Mouse (Mus musculus): ENCODE results near the gene Fuz. TPM values are rescaled to one million over a fixed set of nuclear protein-coding genes. Genes with fewer than 3 reads are reported as not detected.

The Fuz gene
- polyA plus RNA-seq, 1 experiment from 2014 or later: 4.6 TPM

GRCm38 (mm10) chr7:44890180-44890579 is 5.7 kb upstream of the Fuz start:
- H3K79me2 ChIP-seq (ENCODE audit: inconsistent target): peaks cover 38% of the 10 kb centered on the region
- 92% methylated on average over 5 of the region's 7 CpGs for WGBS (ENCODE audit: missing documents)
- no peak overlapping the region for H3K27ac ChIP-seq
- peaks cover 3% of the 10 kb centered on the region; the same call in 1 of the 2 replicates for H3K36me3 ChIP-seq (ENCODE audit: inconsistent target)
- H3K4me3 ChIP-seq (ENCODE audit: inconsistent target): no peak overlapping the region

- Histone ChIP-seq H3K27ac (no peak overlapping the region), H3K4me3 (ENCODE audit: inconsistent target) (no peak overlapping the region), H3K79me2 (ENCODE audit: inconsistent target) (peaks cover 38% of the 10 kb centered on the region), H3K36me3 (ENCODE audit: inconsistent target) (no peaks in the 10 kb centered on the region; the same call in 1 of the 2 replicates)
- WGBS (ENCODE audit: missing documents): 91% methylated on average over 4 of the region's 4 CpGs
Observed at GRCm38 (mm10) chr7:44890737-44891136, 5.1 kb upstream of the Fuz start.

- H3K36me3 ChIP-seq (ENCODE audit: inconsistent target): no peaks in the 10 kb centered on the region
- H3K27ac ChIP-seq: peak overlapping the region; percentile 41
- 24% methylated on average over 6 of the region's 6 CpGs for WGBS (ENCODE audit: missing documents)
- peaks cover 38% of the 10 kb centered on the region for H3K79me2 ChIP-seq (ENCODE audit: inconsistent target)
- H3K4me3 ChIP-seq (ENCODE audit: inconsistent target): peak overlapping the region; percentile 95
Observed at GRCm38 (mm10) chr7:44891611-44892010, 4.3 kb upstream of the Fuz start.

GRCm38 (mm10) chr7:44892276-44892921 is 3.5 kb upstream of the Fuz start, which contains the start of gene Med25:
Med25 (minus strand) TSS chr7:44892712.
- Histone ChIP-seq H3K36me3 (ENCODE audit: inconsistent target) (no peaks in the 10 kb centered on the region), H3K4me3 (ENCODE audit: inconsistent target) (peak within 1 kb of the TSS; percentile 95), H3K27ac (peak within 1 kb of the TSS; percentile 94), H3K79me2 (ENCODE audit: inconsistent target) (peaks cover 38% of the 10 kb centered on the region)
- under 1% methylated on average over 56 of the region's 56 CpGs for WGBS (ENCODE audit: missing documents)

- Histone ChIP-seq H3K79me2 (ENCODE audit: inconsistent target) (peaks cover 38% of the 10 kb centered on the region), H3K27ac (no peak overlapping the region), H3K4me3 (ENCODE audit: inconsistent target) (no peak overlapping the region), H3K36me3 (ENCODE audit: inconsistent target) (no peaks in the 10 kb centered on the region)
- WGBS (ENCODE audit: missing documents): 76% methylated on average over 6 of the region's 8 CpGs
Observed at GRCm38 (mm10) chr7:44893197-44893596, 2.7 kb upstream of the Fuz start.

DNA sequence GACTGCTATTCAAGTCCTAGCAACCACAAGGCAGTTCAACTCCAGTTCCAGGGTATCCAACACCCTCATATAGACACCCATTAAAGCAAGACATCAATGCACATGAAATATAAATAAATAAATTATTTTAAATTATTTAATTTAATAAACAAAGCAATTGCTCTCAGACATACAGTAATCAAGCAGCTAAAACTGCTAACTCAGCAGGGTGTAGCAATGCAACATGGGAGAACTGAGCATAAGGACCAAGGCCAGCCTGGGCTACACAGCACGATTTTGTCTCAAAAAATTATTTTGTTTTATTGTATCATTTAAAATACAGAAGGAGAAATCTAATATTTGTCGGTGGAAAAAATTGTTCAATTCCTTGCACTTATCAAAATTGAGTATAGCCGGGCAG is 1.7 kb upstream of the Fuz start:
- Histone ChIP-seq H3K79me2 (ENCODE audit: inconsistent target) (peaks cover 29% of the 10 kb centered on the region), H3K27ac (no peak overlapping the region), H3K36me3 (ENCODE audit: inconsistent target) (peaks cover 3% of the 10 kb centered on the region; the same call in 1 of the 2 replicates), H3K4me3 (ENCODE audit: inconsistent target) (no peak overlapping the region)
- 96% methylated on average over 3 of the region's 3 CpGs for WGBS (ENCODE audit: missing documents)

DNA sequence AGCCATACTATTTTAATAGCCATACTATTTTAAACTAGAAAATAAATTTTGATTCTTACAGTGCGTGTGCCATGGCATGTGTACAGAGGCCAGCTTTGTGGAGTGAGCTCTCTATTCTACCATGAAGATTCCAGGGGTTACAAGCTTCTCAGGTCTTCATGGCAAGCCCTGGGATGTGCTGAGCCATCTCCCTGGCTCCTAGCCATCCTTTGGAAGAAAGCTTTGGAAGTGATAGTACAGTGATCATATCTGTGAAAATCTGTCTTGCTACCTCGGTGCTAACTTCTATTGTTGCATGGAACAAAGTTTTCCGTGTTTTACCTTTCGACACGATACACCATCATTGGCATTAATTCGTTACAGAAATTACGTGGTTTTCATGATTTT is 680 bp upstream of the Fuz start:
- H3K36me3 ChIP-seq (ENCODE audit: inconsistent target): peaks cover 11% of the 10 kb centered on the region; the same call in 1 of the 2 replicates
- H3K27ac ChIP-seq: no peak overlapping the region
- peaks cover 19% of the 10 kb centered on the region for H3K79me2 ChIP-seq (ENCODE audit: inconsistent target)
- H3K4me3 ChIP-seq (ENCODE audit: inconsistent target): peak overlapping the region; percentile 63; the same call in 1 of the 2 replicates
- WGBS (ENCODE audit: missing documents): 54% methylated on average over 7 of the region's 7 CpGs

GRCm38 (mm10) chr7:44896499-44896898 is 620 bp downstream of the Fuz start:
- peak overlapping the region; percentile 63 for H3K4me3 ChIP-seq (ENCODE audit: inconsistent target)
- peak overlapping the region; percentile 52 for H3K27ac ChIP-seq
- 48% methylated on average over 9 of the region's 10 CpGs for WGBS (ENCODE audit: missing documents)
- peaks cover 6% of the 10 kb centered on the region for H3K79me2 ChIP-seq (ENCODE audit: inconsistent target)
- peaks cover 13% of the 10 kb centered on the region; the same call in 1 of the 2 replicates for H3K36me3 ChIP-seq (ENCODE audit: inconsistent target)

DNA sequence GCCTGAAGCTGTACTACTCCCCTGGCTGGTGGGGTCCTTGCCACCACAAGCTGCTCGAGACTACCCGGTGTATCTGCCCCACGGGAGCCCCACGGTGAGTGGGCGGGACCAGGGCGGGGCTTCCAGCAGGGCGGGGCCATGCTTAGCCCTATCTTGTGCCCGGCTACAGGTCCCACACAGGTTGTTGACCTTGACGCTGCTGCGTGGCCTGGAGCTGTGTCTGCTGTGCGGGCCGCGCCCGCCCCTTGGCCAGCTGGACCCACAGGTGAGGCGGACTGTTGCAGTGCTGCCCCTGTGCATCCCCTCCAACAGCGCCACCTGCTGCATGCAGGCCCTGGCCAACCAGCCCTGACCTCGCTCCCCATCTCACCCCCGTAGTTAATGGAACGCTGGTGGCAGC is 2.7 kb downstream of the Fuz start:
- Histone ChIP-seq H3K4me3 (ENCODE audit: inconsistent target) (no peak overlapping the region), H3K79me2 (ENCODE audit: inconsistent target) (no peaks in the 10 kb centered on the region), H3K36me3 (ENCODE audit: inconsistent target) (peaks cover 13% of the 10 kb centered on the region; the same call in 1 of the 2 replicates), H3K27ac (no peak overlapping the region)
- 76% methylated on average over 19 of the region's 19 CpGs for WGBS (ENCODE audit: missing documents)

DNA sequence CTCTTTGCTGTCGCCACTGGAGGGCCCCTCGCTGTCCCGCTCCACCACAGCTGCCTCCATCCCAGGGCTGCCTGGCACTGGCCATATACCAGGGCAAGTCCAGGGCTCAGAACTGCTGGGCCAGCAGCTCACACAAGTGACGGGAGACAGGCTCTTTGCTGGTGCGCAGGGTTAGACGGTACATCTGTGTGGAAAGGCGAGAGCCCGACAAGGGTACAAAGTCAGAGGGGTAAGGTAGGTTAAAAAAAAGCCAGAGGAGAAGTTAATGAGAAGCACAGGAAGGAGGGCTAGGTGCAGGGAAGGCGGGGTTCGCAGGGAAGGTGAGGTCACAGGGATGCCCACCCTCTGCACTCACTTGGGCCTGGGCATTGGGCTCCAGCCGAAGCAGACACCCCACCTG is 4.8 kb downstream of the Fuz start:
- no peak overlapping the region for H3K4me3 ChIP-seq (ENCODE audit: inconsistent target)
- no peak overlapping the region for H3K27ac ChIP-seq
- no peaks in the 10 kb centered on the region for H3K79me2 ChIP-seq (ENCODE audit: inconsistent target)
- H3K36me3 ChIP-seq (ENCODE audit: inconsistent target): peaks cover 32% of the 10 kb centered on the region; the same call in 1 of the 2 replicates
- 92% methylated on average over 8 of the region's 11 CpGs for WGBS (ENCODE audit: missing documents)

DNA sequence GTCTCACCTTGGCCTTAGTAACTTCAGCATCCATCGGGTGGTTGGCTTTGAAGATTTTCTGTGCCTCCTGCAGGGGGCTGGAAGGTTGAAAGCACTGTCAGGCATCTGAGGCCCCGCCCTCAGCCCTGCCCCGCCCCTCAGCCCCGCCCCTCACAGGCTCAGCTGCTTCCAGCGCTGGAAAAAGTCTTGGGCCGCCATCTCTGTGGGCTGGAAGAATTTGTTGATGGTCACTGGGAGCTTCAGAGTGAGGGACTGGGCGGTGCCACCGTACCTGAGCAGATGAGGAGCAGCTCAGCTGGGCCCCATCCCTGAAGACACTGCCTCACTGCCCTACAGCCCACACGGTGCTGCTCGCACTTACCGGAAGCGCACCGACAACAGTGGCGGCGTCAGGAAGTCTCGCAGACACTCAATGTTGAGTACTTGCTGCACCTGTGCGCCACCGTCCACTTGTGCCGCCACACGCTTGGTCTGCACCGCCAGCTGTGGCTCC is 5.4 kb downstream of the Fuz start:
- Histone ChIP-seq H3K79me2 (ENCODE audit: inconsistent target) (no peaks in the 10 kb centered on the region), H3K27ac (no peak overlapping the region), H3K4me3 (ENCODE audit: inconsistent target) (no peak overlapping the region), H3K36me3 (ENCODE audit: inconsistent target) (peaks cover 39% of the 10 kb centered on the region; the same call in 1 of the 2 replicates)
- WGBS (ENCODE audit: missing documents): 35% methylated on average over 20 of the region's 21 CpGs

DNA sequence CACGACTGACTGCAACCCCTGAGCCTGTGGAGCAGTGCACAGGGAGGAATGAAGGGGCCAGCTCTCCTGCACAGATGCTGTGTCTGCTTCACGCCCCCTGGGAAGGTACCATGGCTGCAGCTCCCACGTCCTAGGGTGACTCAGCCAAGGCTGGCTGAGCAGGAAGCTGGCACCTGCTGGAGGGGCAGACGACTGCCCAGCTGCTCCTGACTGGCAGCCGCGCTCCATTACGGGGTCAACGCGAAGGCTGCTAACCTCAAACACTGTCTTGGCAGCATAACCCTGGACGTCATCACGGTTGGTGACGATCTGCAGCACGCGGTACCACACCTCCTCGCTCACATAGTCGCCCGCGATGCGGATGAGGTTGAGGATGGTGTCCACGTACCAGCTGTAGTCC is 9.6 kb downstream of the Fuz start:
- WGBS (ENCODE audit: missing documents): 85% methylated on average over 20 of the region's 20 CpGs
- Histone ChIP-seq H3K27ac (no peak overlapping the region), H3K79me2 (ENCODE audit: inconsistent target) (no peaks in the 10 kb centered on the region), H3K4me3 (ENCODE audit: inconsistent target) (no peak overlapping the region), H3K36me3 (ENCODE audit: inconsistent target) (peaks cover 63% of the 10 kb centered on the region)

DNA sequence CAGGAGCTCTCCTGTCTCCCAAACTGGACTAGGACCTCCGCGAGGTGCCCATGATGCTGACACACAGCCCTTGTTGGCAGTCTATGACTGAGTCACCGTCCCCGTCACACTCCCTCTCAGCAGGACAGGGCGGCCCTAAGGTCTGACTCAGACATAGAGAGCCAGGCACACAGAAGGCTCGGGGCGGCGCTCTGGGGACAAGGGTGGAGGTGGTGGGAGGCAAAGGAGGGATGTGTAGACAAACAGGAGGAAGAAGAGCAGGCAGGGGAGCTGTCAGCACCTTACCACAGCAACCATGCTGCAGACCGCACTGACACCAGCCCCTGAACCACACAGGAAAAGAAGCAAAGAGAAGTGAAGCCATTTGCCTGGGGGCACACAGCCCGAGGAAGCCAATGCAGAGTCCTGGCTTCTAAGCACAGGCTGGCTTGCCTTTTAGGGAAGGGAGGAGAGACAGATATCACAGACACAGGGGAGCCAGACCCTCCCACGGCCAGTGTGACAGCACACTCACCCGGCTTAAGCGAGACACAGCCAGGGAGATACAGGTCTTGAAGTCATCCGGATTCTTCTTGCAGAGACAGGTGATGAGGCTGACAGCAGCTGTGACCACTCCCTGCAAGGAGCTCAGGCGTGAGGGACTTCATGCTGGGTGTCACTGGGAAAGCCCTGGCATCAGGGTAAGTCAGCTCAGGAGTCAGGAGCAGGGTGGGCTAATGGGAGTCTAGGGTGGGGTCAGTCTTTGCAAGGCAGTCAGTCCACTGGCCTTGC is 13.0 kb downstream of the Fuz start:
- Histone ChIP-seq H3K36me3 (ENCODE audit: inconsistent target) (peaks cover 94% of the 10 kb centered on the region), H3K79me2 (ENCODE audit: inconsistent target) (no peaks in the 10 kb centered on the region), H3K27ac (0 out of 2 replicates have a peak overlapping the region, but pooled peaks have one; percentile 4), H3K4me3 (ENCODE audit: inconsistent target) (no peak overlapping the region)
- WGBS (ENCODE audit: missing documents): 66% methylated on average over 15 of the region's 15 CpGs

DNA sequence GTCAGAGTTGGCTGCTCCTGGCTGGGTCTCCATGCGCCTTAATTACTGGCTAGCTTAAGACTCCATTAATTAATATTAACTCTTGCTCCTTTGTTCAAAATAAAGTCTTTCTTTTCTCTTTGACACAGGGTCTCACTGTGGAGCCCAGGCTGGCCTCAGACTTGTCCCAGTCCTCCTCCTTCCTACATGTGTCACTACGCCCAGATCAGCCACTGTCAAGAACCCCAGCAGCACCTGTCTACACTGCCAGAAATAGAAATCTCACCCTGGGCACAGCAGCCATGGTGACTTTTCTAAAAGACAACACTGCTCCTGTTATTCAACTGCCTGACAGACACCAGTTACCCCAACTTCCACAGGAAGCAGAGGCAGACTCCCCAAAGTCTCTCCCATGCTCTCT is 18.5 kb downstream of the Fuz start:
- peaks cover 29% of the 10 kb centered on the region; the same call in 1 of the 2 replicates for H3K79me2 ChIP-seq (ENCODE audit: inconsistent target)
- peaks cover 66% of the 10 kb centered on the region for H3K36me3 ChIP-seq (ENCODE audit: inconsistent target)
- H3K4me3 ChIP-seq (ENCODE audit: inconsistent target): no peak overlapping the region
- H3K27ac ChIP-seq: no peak overlapping the region
- 93% methylated on average over 2 of the region's 2 CpGs for WGBS (ENCODE audit: missing documents)

DNA sequence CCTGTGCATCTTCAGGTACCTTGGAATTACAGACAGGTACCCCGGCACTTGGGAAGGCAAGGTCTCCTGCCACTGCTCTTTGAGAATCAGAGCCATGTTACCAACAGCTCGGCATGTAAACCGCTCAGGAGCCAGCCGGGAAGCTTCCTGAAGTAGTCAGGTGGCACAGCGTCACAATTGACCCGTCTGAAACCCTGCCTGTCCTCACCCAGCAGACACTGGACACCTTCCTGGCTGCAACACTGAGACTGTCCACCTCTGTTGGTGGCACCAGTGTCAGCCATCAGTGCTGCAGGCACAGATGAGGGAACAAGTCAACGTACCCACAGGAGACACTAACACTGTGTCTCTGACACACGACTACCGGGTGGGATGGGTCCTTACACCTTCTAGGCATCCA is 19.4 kb downstream of the Fuz start:
- WGBS (ENCODE audit: missing documents): 93% methylated on average over 9 of the region's 9 CpGs
- H3K27ac ChIP-seq: no peak overlapping the region
- peaks cover 61% of the 10 kb centered on the region for H3K36me3 ChIP-seq (ENCODE audit: inconsistent target)
- H3K79me2 ChIP-seq (ENCODE audit: inconsistent target): peaks cover 38% of the 10 kb centered on the region; the same call in 1 of the 2 replicates
- H3K4me3 ChIP-seq (ENCODE audit: inconsistent target): no peak overlapping the region
